Mouse (Mus musculus) hematopoietic stem cell, adult 5-6 weeks (primary cell): ENCODE results near the gene Olfr109. TPM values are rescaled to one million over a fixed set of nuclear protein-coding genes. Genes with fewer than 3 reads are reported as not detected.
A peak's percentile ranks its signal among the peaks of the same experiment; 100 is the strongest.

Source experiments
- ATAC-seq, 2 experiments: fragments of 125-278 bp in 1 of 2; replicated peaks in 1 of 2; 2 replicates each; pipeline ENCODE4 v1.8.0; 2016 to 2017; ENCODE audit warnings: inconsistent platforms in 2 of 2, mild to moderate bottlenecking in 2 of 2, moderate number of reproducible peaks in 2 of 2, low read depth in 1 of 2, moderate TSS enrichment in 1 of 2; ENCODE audit not compliant: low FRiP score in 2 of 2, poor library complexity in 2 of 2, severe bottlenecking in 2 of 2, insufficient read depth in 1 of 2, low TSS enrichment in 1 of 2
- total RNA-seq: library from RNA; stranded (forward); fragments of 172-1452, 232-1000 nt; gene quantifications from 2 replicates; pipeline ENCODE4 v1.2.3, GENCODE M21; 2017

The Olfr109 gene
- not detected in 2 replicates for total RNA-seq

DNA sequence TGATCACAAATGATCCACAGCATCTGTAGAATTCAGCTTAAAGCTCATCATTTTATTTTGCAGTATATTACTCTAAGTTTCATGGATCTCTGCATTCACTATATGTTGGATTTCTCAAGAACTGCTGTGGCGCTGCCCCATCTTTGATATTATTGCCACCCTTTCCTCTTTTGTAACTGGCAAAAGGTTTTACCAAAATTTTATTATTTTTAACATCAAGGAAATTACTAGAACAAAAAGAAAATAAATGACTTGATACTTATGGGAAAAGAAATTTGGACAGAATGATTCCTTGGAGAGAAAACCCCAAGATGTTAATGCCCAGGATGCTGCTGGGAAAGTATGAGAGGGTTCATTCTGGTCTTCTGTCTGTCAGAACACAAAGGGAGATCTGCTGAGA is at the start of gene Olfr109:
Gene Olfr109 (plus strand): TSS at position 301 of the 400 bp plus-strand sequence.
- ATAC-seq: no peak

DNA sequence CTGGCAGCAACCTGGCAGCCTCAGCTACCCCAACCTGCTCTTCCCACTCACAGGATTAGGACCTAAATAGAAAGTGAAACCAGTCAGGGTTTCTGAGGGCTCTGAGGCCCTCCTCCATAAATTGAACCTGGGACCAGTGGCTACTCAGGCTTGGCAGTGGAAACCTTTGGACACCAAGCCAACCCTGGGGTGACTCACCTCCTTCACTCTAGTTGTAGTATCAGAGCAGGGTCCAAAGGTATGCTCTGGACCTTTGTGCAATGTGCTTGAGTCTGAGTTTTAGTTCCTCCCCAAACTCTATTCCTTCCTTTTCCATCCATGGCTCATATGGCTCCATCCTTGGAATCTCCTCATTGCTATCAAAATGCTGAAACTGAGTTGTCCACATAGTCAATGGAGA is 45.3 kb upstream of the Olfr109 start:
- ATAC-seq: no peak

DNA sequence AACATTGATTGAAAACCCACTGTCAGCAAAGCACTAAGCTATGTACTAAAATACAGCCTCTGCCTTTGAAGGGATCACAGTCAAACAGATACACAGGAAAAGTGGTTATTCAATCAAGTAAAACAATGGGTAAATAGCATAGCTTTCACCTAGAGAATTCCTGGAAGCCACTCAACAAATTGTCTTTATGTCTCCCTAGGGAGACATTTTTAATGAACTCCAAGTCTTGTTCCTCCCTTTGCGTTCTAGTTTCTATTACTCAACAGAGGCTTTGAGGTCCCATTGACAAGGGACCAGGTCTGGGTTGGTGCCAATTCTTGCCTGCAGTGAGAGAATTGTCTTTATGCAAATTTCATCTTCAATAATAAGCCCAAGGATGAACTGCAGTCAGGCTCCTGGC is 13.5 kb upstream of the Olfr109 start, which contains the start of gene Olfr108:
Gene Olfr108 (plus strand): TSS at position 301 of the 400 bp plus-strand sequence.
- no peak for ATAC-seq

DNA sequence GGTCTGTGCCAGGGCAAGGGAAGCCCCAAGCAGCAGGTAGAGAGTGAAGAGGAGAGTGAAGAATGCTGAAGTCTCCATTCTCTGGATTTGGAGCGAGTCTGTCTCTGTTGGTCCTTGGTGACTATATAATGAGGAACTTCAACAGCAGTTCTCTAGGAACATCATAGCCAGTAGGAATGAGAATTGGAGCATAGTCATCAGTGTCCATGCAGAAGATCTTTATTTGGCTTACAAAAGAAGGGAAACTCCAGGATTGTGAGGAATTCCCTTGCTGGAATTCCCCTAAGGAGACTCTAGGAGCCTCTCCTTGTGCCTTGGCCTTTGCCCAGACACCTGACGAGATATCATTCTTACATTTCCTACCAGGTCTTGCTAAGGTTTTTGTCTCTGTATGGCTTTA is 24.7 kb downstream of the Olfr109 start, which contains the start of gene H2-M2:
Gene H2-M2 (minus strand): TSS at position 101 of the 400 bp plus-strand sequence.
- ATAC-seq: no peak

DNA sequence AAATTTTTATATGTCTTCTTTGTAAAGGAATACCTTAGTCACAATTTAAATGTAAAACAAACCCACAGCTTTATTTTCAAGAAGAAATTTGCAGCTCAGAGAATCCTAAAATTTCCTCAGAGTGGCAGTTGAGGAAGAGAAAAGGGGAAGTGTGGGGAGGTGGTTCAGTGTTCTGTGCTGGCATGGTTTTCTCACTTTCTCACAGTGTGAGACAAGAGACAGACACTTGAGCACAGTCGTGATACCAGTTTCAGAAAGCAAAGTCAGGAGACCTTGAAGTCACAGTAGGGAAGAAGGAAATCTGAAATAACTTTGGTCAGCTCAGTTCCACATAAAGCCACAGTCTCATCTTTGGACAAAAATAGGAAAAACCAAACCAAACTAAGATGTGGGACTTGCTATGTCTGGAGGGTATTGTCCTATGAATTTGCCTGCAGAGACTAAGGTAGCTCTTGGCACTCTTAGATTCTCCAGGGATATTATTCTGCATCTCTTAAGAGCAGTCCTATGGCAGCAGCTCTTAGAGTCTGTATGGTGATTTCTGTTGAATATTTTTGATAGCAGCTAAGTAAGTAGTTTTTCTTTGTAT is 33.3 kb downstream of the Olfr109 start, which contains the start of gene Olfr110:
Gene Olfr110 (plus strand): TSS at position 539 of the 589 bp plus-strand sequence.
- peak; percentile 62 to 71; a peak in 3 of 4 replicates for ATAC-seq

DNA sequence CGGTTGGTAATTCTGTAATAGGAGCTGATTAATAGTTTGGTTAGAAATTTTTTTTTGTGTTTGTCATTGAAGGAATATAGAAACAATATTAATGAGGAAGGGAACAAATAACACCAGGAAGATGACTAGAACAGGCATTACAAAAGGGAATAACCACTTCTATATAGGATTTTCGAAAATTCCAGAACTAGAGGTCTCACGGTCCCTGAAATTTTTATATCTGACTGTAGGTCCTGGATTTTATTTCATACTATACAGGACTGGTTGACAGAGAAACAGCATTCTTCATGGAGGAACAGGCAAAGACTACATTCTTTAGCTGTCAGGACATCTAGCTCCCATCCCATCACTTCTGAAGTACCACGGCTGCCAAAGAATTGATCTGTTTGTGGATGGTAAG is 49.0 kb downstream of the Olfr109 start, which contains the start of gene Olfr111:
Gene Olfr111 (plus strand): TSS at position 301 of the 400 bp plus-strand sequence.
- no peak for ATAC-seq

Other genes with a start within 250 kb of the Olfr109 start
- gene Olfr95, start 245.8 kb upstream of the Olfr109 start, total RNA-seq: not detected in 2 replicates
- not detected in 2 replicates for gene Olfr96, start 238.8 kb upstream of the Olfr109 start, total RNA-seq
- not detected in 2 replicates for gene Olfr97, start 221.6 kb upstream of the Olfr109 start, total RNA-seq
- not detected in 2 replicates for gene Olfr98, start 195.2 kb upstream of the Olfr109 start, total RNA-seq
- gene H2-M3, start 188.7 kb upstream of the Olfr109 start, total RNA-seq: 34.3 and 53.5 TPM in 2 replicates
- gene Olfr99, start 175.5 kb upstream of the Olfr109 start, total RNA-seq: not detected in 2 replicates
- not detected in 2 replicates for gene Olfr101, start 154.6 kb upstream of the Olfr109 start, total RNA-seq
- gene Olfr102, start 141.9 kb upstream of the Olfr109 start, total RNA-seq: not detected in 2 replicates
- not detected in 2 replicates for gene Olfr103, start 119.2 kb upstream of the Olfr109 start, total RNA-seq
- gene Olfr104-ps, start 99.3 kb upstream of the Olfr109 start, total RNA-seq: not detected in 2 replicates
- gene Olfr105-ps, start 79.9 kb upstream of the Olfr109 start, total RNA-seq: not detected in 2 replicates
- not detected in 2 replicates for gene Olfr106-ps, start 68.5 kb upstream of the Olfr109 start, total RNA-seq
- gene Olfr107, start 59.7 kb upstream of the Olfr109 start, total RNA-seq: not detected in 2 replicates
- not detected in 2 replicates for gene Olfr108, start 13.4 kb upstream of the Olfr109 start, total RNA-seq
- not detected in 2 replicates for gene H2-M2, start 24.6 kb downstream of the Olfr109 start, total RNA-seq
- gene Olfr110, start 33.6 kb downstream of the Olfr109 start, total RNA-seq: not detected in 2 replicates
- gene Olfr111, start 49.1 kb downstream of the Olfr109 start, total RNA-seq: not detected in 2 replicates
- not detected in 2 replicates for gene Olfr112, start 110.5 kb downstream of the Olfr109 start, total RNA-seq
- not detected in 2 replicates for gene Olfr113, start 118.7 kb downstream of the Olfr109 start, total RNA-seq
- not detected in 2 replicates for gene Olfr114, start 133.8 kb downstream of the Olfr109 start, total RNA-seq
- not detected in 2 replicates for gene Olfr115, start 168.2 kb downstream of the Olfr109 start, total RNA-seq
- not detected in 2 replicates for gene Olfr116, start 168.3 kb downstream of the Olfr109 start, total RNA-seq
- not detected in 2 replicates for gene Olfr117, start 204.9 kb downstream of the Olfr109 start, total RNA-seq
- not detected in 2 replicates for gene Olfr118, start 208.1 kb downstream of the Olfr109 start, total RNA-seq
- not detected in 2 replicates for gene Olfr119, start 237.6 kb downstream of the Olfr109 start, total RNA-seq